Mouse (Mus musculus): ENCODE results near the gene Prickle1.

DNA sequence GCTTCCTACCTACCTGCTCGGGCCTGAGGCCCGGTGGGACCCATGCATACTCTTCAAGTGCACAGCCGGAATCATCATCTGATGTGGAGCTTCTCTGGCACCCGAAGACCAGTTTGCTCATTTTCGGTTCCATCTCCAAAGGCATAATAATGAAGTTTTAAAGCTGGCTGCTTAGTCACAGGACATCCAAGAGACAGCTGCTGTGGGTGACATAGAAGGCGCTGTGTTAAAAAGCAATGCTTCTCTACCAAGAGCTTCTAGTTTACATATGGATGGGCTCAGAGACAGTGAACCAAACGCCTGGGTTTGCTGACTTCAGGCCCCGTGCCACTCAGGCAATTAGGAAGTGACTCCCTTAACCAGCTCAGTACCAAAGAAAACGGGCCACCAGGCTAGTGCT lies 83.3 kb downstream of the Prickle1 start:
- TF ChIP-seq CTCF (IDR thresholded peaks at IDR 0.05; ENCODE audit: control insufficient read depth, insufficient read depth, insufficient read length) (no peak), USF1 (IDR thresholded peaks at IDR 0.05; ENCODE audit: low read depth) (no peak), MYOD1 (IDR thresholded peaks at IDR 0.05; ENCODE audit: control insufficient read depth, insufficient read length, low read depth) (no peak)
